Mouse (Mus musculus) lung, postnatal 0 days (tissue): ENCODE measurements around the gene Armh3. TPM values are rescaled to one million over a fixed set of nuclear protein-coding genes. Genes with fewer than 3 reads are reported as not detected.
"Not testable (repeated sequence)": the region's sequence is repeated elsewhere in the genome, so short reads cannot be mapped to it uniquely, and the experiment has no call there.

Experiments
- ATAC-seq: fragments of 200-750 bp; cut with Nextera tagmentation; 2 replicates; pipeline ENCODE4 v1.8.0; 2017; ENCODE audit warnings: moderate library complexity
- DNase-seq: peaks from one replicate; pipeline ENCODE4 v3.0.0-alpha.2; 2016; ENCODE audit warnings: low spot score
- H3K27ac ChIP-seq: fragments of 300-500 bp; sonication (generic); 2 replicates; pipeline ENCODE4 v1.5.1; 2014; ENCODE audit warnings: antibody characterized with exemption, mild to moderate bottlenecking, low read length, mixed read lengths
- H3K27me3 ChIP-seq: fragments of 300-500 bp; sonication (generic); replicated peaks from 2 replicates; pipeline ENCODE4 v1.6.1; 2014; ENCODE audit warnings: low read length, mixed read lengths; ENCODE audit not compliant: insufficient read depth
- H3K36me3 ChIP-seq: fragments of 300-500 bp; sonication (generic); 2 replicates; pipeline ENCODE4 v1.6.1; 2014; ENCODE audit warnings: low read length, mixed read lengths; ENCODE audit not compliant: insufficient read depth
- H3K4me1 ChIP-seq: fragments of 300-500 bp; sonication (generic); 2 replicates; pipeline ENCODE4 v1.6.1; 2014; ENCODE audit warnings: antibody characterized with exemption, low read depth, low read length, mixed read lengths; ENCODE audit not compliant: insufficient read depth
- H3K4me2 ChIP-seq: fragments of 300-500 bp; sonication (generic); replicated peaks from 2 replicates; pipeline ENCODE4 v1.6.1; 2014; ENCODE audit warnings: low read depth, mild to moderate bottlenecking, low read length, moderate library complexity, mixed read lengths
- H3K4me3 ChIP-seq: fragments of 300-500 bp; sonication (generic); 2 replicates; pipeline ENCODE4 v1.5.1; 2014; ENCODE audit warnings: low read depth, low read length
- H3K9ac ChIP-seq: fragments of 300-500 bp; sonication (generic); replicated peaks from 2 replicates; pipeline ENCODE4 v1.6.1; 2014; ENCODE audit warnings: low read depth, mild to moderate bottlenecking
- H3K9me3 ChIP-seq: fragments of 300-500 bp; sonication (generic); 2 replicates; pipeline ENCODE4 v1.6.1; 2016; ENCODE audit warnings: low read length, mixed read lengths
- CTCF ChIP-seq: IDR thresholded peaks from 2 replicates; pipeline ENCODE4 v1.5.1; 2016; ENCODE audit warnings: antibody characterized with exemption, mild to moderate bottlenecking
- EP300 ChIP-seq: IDR thresholded peaks from 2 replicates; pipeline ENCODE4 v1.6.1; 2016; ENCODE audit warnings: antibody characterized with exemption, mild to moderate bottlenecking, control low read depth
- WGBS: fragments of 180-500 bp; shearing (Covaris S2); extraction: QIAGEN DNeasy Blood & Tissue Kit; methylation state at CpG from one replicate; pipeline ENCODE4 v1.1.7; 2014; 5-methylcytosine and 5-hydroxymethylcytosine counted together
- polyA plus RNA-seq: library from polyadenylated mRNA; unstranded; fragments of >200 nt; fragmentation: Nextera tagmentation; extraction: Ambion mirVana; gene quantifications from 2 replicates; pipeline ENCODE4 v1.2.1, GENCODE M21; 2015

Armh3 gene
- polyA plus RNA-seq, 1 experiment from 2014 or later, result 9.0 TPM

- Histone ChIP-seq H3K36me3 (no peaks in the 10 kb centered on the region), H3K9ac (no peak overlapping the region), H3K27ac (no peak overlapping the region), H3K9me3 (no peaks in the 10 kb centered on the region), H3K4me3 (no peak overlapping the region), H3K4me2 (no peak overlapping the region), H3K4me1 (peaks cover 11% of the 10 kb centered on the region; the same call in 1 of the 2 replicates), H3K27me3 (no peaks in the 10 kb centered on the region)
- TF ChIP-seq EP300, result no peak
- TF ChIP-seq CTCF, result no peak
- ATAC-seq (no peak), DNase-seq (no peak)
- WGBS, result 69% methylated on average over 12 of the region's 12 CpGs
Measured at GRCm38 (mm10) chr19:45811028-45811674, 187.1 kb downstream of the Armh3 start.

- ATAC-seq, result no peak
- DNase-seq, result no peak
- Histone ChIP-seq H3K9ac (no peak overlapping the region), H3K9me3 (no peaks in the 10 kb centered on the region), H3K4me2 (no peak overlapping the region), H3K4me1 (peaks cover 5% of the 10 kb centered on the region; the same call in 1 of the 2 replicates), H3K27me3 (no peaks in the 10 kb centered on the region), H3K27ac (no peak overlapping the region), H3K4me3 (no peak overlapping the region), H3K36me3 (no peaks in the 10 kb centered on the region)
- WGBS, result 94% methylated on average over 4 of the region's 4 CpGs
- no peak for TF ChIP-seq EP300
- 0 out of 2 replicates have a peak, but pooled peaks have one; percentile 2 for TF ChIP-seq CTCF
Measured at GRCm38 (mm10) chr19:45807732-45808131, 190.6 kb downstream of the Armh3 start.

- not testable (repeated sequence) for H3K9ac ChIP-seq, ATAC-seq, H3K36me3 ChIP-seq, H3K9me3 ChIP-seq, H3K4me1 ChIP-seq, H3K4me3 ChIP-seq, H3K27ac ChIP-seq, H3K4me2 ChIP-seq, H3K27me3 ChIP-seq, DNase-seq
- 90% methylated on average over 6 of the region's 6 CpGs for WGBS
Measured at GRCm38 (mm10) chr19:45805817-45806216, 192.5 kb downstream of the Armh3 start.

- Histone ChIP-seq H3K4me1 (no peaks in the 10 kb centered on the region), H3K27ac (no peak overlapping the region), H3K27me3 (no peaks in the 10 kb centered on the region), H3K4me2 (no peak overlapping the region), H3K36me3 (no peaks in the 10 kb centered on the region), H3K9me3 (no peaks in the 10 kb centered on the region), H3K4me3 (no peak overlapping the region), H3K9ac (no peak overlapping the region)
- ATAC-seq (peak; percentile 72), DNase-seq (peak; percentile 67)
- TF ChIP-seq CTCF (peak; percentile 90), EP300 (no peak)
- WGBS, result 23% methylated on average over 12 of the region's 12 CpGs
Measured at GRCm38 (mm10) chr19:45804593-45805368, 193.5 kb downstream of the Armh3 start.

GRCm38 (mm10) chr19:45803408-45803807 lies 194.9 kb downstream of the Armh3 start:
- H3K4me1 ChIP-seq, result no peaks in the 10 kb centered on the region

GRCm38 (mm10) chr19:45802702-45803101 lies 195.6 kb downstream of the Armh3 start:
- TF ChIP-seq CTCF (no peak), EP300 (no peak)
- Histone ChIP-seq H3K4me1 (no peaks in the 10 kb centered on the region), H3K36me3 (no peaks in the 10 kb centered on the region), H3K27me3 (no peaks in the 10 kb centered on the region), H3K4me2 (no peak overlapping the region), H3K9ac (no peak overlapping the region), H3K4me3 (no peak overlapping the region), H3K27ac (no peak overlapping the region), H3K9me3 (no peaks in the 10 kb centered on the region)
- no peak for ATAC-seq
- DNase-seq, result no peak
- 38% methylated on average over 4 of the region's 4 CpGs for WGBS

More at GRCm38 (mm10) chr19:45803408-45803807, 194.9 kb downstream of the Armh3 start:
- WGBS, result 31% methylated on average over 4 of the region's 4 CpGs
- TF ChIP-seq CTCF, result no peak
- TF ChIP-seq EP300, result no peak
- Histone ChIP-seq H3K36me3 (no peaks in the 10 kb centered on the region), H3K27me3 (no peaks in the 10 kb centered on the region), H3K4me3 (no peak overlapping the region), H3K9me3 (no peaks in the 10 kb centered on the region), H3K9ac (no peak overlapping the region), H3K27ac (no peak overlapping the region), H3K4me2 (no peak overlapping the region)
- ATAC-seq (no peak), DNase-seq (no peak)
